Mouse (Mus musculus) right cerebral cortex, postnatal 14 days (tissue): ENCODE results near the gene Syne1.

ENCODE experiments used
- DNase-seq: peaks from one replicate; pipeline ENCODE4 v3.0.0; 2022

Syne1 gene

DNA sequence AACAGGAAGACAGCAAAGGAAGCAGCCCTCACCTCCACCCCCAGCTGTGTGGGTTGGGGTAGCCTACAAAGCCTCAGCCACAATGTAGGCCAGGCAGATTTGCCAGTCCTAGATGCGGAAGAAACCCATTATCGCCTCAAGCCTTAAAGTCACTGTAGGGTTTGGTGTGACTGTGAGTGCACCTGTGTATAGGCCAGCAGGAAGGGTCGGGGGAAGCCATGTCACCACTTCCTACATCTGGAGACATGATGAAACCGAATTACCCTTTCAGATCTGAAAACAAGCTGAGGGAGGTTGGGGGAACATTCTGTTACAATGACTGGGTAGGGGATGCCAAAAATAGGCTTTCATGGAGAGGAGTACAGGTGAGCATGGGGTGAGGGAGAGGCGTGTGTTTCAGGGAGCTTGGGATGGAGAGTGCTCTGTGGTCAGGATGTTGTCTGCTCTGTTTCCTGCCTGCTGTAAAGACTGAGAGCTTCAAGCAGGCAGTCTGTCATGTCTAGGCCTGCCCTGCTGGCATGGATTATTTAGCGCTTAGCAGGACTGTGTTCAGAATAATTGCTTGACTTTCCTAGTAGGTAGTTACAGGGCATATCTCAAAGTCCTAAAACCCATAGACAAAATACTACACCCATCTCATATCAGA is 167.0 kb downstream of the Syne1 start:
- no peak for DNase-seq

DNA sequence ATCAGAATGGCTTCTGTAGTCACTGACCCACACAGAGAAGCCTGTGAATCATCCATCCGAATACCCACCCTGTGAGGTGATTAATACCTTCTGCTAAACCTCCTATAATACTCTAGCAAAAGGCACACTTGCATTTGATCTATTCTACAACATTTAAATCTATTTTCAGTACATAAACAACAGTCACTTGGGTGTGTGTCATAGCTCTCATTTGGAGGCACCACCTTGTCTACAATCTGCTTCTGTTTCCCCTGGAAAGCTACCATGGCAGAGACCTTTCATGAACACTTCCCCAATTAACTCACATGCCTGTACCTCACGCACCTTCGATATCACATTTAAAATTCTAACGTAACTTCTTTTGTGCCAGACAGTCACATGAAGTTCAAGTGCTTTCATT is 169.7 kb downstream of the Syne1 start:
- DNase-seq, result no peak

DNA sequence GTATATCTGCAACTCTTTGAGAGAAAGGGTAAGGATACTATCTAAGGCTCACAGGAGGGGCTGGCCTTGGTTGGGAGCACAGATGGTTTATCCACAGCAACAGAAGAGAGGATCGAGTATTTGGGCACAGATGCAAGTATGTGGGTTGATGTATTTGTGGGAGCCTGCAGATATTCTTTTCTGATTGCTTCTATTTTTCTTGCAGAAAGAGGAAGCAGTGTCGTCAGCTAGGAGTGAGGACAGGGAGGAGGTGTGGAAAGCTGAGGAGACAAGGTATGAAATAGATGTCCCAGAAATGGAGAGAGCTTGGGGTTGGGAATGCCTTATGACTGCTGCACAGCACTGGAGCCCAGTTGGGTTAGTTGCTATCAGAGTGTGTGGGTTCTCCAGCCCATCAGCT is 172.3 kb downstream of the Syne1 start:
- DNase-seq, result peak; percentile 7

DNA sequence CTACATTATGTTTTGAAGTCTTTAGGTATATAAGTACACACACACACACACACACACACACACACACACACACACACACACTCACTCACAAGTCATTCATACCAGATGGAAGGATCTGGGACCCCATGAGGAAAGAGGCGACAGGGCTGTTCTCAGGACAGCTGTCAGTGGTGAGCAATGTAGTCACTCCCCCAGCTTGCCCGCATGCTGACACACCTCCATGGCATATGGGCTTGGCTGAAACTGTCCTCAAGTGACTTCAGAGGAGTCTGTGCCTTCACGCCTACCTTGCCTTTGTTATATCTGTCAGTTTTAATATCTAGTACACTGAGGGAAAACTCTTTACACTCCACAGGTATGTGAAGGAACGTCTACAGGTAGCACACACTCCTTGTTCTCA is 181.7 kb downstream of the Syne1 start:
- DNase-seq, result no peak

DNA sequence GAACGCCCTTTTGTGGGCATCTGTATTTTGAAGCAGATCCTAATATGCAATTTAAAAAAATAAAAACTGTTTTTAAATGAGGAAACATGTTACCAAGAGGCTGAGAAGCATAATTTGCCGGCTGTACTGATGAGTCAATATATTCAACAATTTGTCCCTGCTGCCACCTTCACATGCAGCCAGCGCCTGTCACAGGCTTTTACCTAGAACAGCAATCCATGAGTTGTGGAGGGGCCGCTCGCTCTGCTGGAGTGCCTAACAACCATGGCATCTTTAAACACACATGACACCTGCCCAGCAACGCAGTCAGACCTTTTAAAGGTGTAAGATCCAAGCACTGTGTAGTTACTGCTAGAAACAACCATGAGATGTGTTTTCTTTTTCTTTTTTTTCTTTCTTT is 183.0 kb downstream of the Syne1 start:
- DNase-seq, result peak; percentile 31

DNA sequence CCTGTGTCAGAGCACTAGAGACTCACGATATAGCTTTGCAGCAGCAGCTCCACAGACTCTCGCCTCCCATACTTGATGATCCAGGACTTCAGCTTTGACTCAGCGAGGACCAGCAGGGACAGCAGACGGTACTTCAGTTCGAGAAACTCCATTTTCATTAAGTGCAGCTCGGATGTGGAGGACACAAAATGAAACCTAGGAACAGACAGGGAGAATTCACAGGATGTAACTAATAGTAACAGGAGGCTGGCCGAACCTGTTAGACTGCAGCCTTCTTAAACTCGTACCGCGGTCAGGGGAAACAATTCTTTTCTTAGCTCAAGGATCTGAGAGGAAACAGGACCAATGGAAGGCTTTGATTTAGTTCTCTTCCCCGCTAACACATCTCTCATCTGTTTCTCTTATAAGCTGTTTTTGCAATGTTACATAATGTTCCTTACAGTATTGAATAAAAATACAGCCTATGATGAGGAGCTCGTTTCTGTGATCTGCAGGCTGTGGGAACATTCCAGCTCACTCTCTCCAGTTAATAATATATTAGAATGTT is 183.7 kb downstream of the Syne1 start:
- DNase-seq, result peak; percentile 14

DNA sequence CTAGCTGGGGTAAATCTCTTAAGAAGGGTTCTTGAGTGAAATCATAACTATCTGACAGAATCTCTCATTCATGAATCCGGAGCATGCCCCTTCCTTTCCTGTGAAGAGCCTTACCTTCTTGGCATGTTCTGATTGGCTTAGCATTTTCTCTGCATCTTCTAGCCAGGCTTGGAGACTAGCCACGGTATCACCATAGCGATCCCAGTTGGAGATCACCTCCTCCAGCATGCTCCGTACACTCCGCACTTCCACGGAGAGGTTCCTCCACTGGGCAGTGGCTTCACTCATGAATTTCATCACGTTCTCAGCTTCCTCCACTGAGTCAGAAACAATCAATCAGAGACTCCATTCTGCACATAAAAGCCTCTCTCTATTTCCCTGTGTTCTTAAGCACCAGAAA is 190.7 kb downstream of the Syne1 start:
- DNase-seq, result peak; percentile 11

DNA sequence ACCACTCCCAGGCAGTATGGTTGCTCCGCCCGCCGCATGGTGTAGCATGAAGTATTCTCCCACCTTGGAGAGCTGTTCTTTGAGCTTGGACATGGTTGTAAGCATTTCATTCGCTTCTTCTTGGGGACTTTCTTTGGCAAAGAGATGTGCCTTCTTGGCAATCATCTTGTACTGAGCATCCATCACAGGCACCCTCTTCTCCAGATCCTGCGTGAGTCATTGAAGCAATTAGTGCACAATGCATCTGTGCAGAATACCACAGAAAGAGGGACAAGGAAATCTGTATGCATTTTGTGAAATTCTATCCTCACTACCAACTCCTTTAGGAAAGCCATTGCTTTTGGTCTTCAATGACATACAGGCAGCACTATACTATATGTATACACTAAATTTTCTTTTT is 194.7 kb downstream of the Syne1 start:
- no peak for DNase-seq

DNA sequence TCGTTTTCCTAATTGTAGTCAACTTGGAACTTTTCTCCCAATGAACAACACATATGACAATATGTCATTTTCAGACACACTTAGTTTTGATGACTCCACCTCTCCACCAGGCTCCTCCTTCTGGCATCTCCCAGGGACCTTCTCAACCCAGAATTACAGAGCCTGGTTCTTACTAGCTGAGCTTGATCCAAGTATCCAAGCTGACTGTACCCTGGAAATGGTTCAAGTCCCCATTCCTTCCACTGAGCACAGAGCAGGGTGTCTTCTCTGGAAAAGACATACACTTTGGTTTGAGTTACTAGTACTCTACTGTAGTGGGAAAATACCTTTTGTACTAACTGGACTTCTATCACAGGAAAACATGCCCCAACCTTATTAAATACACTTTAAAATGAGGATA is 197.9 kb downstream of the Syne1 start:
- DNase-seq, result no peak

DNA sequence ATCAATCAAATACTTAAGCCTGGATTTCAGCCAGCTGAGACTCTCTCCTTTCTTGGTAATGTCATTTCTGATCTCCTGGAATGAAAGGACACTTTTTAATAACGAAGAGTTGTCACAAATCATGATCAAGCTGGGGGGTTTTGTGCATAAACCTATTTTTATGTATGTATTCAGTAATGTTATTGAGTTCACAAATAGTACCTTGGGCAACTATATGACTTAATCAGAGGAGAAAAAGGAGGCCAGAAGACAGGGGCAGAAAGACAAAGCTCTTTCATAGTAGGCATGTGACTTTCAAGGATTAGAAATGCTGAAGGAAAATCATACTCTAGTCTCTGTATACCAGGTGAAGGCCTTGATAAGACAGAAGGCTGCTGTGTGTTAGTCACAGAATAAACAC is 204.4 kb downstream of the Syne1 start:
- DNase-seq, result no peak

DNA sequence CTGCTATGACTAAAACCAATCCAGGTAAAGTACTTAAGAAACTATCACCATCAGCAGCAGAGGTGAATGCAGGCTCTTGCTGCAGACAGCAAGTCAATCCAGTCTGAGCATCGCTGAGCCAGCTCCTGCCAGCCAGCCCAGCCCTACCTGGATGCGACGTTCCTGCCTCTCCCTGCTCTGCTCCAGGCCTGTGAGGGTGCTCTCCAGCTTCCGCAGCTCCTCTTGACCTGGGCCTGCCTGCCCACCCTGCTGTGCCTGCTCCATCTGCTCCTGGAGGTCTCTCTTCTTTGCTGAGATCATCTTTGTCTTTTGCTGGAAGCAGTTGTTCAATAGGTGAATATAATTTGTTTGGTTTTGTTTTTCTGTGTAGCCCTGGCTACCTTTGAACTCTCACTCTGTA is 208.1 kb downstream of the Syne1 start:
- DNase-seq, result no peak

DNA sequence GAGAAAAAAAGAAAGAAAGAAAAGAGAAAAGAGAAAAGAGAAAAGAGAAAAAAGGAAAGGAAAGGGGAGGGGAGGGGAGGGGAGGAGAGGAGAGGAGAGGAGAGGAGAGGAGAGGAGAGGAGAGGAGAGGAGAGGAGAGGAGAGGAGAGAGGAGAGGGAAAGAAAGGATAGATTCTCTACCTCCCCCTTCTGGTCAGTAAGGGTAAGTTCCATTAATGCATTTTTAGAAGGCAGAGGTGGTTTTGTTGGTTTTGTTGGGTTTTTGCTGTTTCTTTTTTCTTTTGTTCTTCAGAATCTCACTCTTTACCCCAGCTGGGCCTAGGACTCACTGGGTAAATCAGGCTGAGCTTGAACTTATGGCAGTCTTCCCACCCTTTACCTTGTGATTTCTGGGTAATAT is 214.9 kb downstream of the Syne1 start:
- DNase-seq, result no peak

DNA sequence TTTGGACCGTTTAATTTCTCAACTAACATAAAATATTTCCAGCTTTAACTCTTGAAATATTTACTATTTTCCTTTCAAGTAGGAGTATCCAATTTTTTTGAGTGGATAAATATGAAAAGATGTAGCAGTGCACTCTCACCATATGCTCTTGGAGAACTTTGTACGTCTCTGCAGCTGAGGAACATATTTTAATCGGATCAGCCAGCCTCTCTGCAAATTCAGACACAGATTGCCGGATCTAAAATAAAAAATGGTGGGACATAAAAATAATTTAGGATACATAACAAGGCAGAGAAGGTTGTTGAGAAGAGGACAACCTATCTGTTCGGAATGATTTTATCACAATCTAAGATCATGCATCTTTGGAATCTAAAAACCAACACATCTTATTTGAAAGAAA is 218.5 kb downstream of the Syne1 start:
- DNase-seq, result no peak

DNA sequence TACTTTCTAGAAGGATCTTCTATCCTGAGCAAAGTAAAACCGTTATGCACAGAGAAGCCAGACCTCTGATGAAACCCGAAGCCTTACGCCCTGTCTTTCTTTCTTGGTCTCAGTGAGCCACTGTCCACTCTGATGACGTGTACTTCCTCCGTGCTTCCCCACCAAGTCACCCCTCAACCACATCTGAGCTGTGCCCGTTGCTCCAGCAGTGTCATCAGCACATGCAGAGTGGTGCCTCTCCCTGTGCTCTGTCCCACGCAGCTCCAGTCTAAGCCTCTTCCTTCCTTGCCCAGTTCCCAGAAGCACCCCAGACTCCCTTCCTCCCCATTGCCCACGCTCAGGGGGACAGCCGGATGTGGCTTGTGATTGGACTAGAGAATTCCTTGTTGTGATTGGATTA is 224.6 kb downstream of the Syne1 start:
- no peak for DNase-seq

DNA sequence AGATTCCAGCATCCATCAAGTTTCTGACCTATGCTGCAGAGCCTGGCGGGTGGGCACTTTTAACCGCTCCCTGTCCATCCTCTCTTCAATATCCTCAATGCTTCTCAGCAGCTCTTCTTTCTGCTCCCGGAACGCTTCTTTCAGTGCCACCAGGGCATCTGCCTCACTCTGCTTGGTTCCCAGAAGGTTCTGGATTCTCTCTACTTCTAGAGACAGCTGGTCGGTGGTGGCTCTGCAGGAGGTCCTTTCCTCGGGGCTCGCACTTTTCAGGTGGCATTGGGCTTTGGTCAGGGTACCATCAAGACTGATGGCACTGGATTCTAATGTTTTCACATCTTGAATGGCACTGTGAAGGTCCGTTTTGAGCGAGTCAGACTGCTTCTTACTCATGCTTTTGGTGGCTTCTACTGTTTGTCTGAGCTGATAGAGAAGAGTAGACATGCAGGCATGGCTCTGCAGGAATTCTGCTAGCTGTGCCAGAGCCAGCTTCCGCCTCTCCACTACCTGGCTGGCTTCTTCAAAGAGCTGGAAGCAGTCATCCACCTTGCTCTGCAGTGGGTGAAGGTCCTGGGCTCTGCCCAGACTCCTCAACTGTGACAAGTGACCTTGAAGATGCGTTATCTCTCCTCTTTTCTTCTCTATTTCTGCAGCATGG is 227.4 kb downstream of the Syne1 start:
- no peak for DNase-seq

DNA sequence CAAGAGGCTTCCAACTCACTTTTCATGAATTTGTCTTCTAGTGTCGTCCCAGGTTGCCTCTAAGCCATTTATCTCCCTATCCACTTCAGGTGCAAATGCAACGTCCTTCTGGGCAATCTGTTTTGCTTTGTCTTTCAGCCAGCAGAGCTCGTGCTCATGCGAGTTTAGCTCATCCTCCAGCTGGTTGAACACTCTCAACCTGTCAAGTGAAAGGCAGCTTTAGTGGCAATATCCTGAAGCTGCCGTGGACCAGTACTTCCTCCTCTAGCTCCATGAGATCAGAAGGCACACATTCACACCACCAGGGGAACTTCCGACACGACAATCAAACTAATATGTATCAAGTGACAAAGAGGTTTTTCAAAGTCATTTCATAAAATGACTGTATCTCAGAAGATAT is 228.7 kb downstream of the Syne1 start:
- no peak for DNase-seq

DNA sequence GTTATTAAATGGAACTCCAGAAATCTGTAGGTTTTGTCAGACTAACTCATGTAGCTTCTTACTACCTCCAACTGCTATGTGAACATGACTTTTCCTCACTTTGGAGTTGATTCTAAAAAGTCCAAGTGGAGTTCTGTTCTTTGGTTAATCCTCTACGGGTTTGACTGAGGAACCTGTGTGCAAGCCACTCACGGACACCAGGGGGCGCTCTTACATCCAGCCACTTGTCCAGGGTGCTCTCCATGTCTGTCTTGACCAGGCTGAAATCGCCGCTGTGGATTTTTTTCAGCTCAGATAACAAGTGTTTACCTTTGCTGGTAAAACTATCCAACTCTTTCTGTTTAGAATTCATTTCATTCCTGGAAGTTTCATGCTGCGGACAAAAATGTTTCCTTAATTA is 233.7 kb downstream of the Syne1 start:
- peak; percentile 73 for DNase-seq

DNA sequence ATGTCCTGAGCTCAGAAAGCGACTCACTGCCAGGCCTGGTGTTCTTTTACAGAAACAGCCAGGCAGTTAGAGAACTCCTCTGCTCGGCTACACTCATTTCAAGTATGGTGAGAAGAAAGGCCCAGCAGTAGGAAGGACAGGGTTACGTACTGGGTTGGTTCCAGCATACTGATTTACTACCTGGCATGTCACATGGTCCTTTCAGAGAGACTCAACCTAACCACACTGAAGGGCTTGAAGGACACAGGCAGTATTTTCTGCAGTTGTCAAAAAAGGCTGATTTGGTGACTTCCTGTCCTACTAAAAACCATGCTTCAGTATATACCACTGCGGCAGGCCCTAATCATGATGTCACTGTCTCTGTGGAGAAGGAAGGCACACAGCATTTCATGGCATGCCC is 238.8 kb downstream of the Syne1 start:
- DNase-seq, result no peak

DNA sequence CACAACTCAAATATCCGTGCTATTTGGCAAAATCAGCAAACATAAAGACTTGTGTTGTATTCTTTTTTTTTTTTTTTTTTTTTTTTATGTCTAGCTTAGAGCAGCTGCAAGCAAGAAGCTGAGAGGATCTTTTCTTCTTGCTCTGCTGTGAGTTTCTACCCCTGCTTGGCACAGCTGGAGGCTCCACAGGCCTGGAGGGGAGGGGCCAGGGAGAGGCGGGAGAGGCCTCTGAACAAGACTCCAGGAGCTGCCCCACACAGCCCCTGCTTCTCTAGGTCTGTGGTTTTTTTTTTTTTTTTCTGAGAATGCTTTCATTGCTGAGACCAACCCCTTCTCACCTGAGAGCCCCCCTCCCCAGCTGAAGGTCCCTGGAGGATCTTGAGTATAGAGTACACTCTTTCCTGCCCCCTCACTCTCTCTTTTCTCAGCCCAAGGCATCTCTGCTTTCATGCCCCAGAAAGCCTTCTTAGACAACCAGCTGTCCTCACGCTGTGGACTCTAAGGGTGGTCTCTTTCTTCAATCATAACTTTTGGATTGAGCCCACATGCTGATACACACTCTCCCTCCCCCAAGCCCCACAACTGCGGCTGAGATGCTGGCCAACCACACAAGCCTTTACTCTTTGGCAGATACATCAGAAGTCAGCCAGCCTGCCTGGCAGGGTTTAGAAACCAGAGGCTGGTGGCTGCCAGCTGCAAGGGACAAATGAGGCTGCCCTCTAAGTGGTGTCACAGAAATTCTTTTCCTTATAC is 241.1 kb downstream of the Syne1 start:
- DNase-seq, result no peak

DNA sequence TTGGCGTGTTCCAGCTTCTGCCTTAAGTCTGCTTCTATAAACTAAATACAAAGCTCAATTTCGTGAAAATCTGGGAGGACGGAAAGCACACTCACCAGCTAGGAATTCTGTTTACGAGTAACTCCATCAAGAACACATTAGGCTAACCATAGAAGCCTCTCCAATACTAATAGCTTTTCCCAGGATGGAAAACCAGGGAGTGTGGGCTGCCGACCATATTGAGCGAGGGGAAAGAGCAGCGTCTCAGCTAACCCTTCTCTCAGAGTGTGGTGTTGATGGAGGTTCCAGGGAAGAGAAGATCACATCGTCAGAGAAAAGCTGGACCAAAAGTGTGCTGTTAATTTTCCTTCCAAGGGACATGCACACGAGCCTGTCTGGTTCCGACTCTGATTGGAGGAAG is 241.9 kb downstream of the Syne1 start:
- no peak for DNase-seq

DNA sequence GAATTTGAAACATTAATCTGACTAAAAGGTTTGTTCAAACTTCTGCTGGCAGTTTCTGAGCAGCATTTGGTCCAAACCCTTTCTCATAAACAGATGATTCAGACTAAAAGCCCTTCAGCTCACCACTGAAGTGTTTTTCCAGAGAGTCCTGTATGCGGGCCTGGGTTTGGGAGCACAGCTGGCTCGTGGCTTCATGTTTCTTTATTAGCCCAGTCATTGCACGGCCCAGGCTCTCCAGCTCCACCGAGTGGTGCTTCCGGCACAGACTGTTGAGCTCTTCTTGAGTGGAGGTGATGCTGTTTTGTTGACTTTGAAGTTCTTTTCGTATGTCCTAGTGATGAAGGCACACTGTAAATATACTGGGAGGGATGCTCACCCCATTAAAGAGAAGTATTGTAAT is 245.7 kb downstream of the Syne1 start:
- DNase-seq, result no peak

DNA sequence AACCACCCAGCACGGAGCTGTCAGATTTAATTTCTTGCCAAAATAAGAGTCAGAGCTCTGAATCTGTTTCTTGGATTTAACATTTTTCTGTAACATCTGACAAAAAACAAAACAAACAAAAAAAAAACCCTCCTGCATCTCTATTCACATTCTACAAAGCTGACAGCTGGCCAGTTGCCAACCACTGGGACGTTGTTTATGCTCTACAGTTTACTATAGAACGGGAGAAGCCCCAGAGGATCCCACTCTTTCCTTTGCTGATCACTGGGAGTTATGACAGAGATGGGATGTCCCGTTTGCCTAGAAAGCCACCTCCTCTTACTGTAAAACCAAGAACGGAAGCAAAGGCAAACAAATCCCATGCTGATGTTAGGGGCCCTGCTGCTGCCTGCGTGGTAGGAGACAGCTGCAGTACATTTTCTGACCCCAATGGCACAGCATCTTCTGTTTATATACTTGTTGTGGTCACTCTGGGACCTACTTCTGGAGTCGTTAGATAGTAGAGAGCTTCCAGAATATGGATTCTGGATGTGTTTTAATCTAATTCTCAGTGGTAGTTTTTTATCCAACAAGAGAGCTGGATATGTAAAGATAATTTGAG is 255.9 kb downstream of the Syne1 start:
- no peak for DNase-seq

DNA sequence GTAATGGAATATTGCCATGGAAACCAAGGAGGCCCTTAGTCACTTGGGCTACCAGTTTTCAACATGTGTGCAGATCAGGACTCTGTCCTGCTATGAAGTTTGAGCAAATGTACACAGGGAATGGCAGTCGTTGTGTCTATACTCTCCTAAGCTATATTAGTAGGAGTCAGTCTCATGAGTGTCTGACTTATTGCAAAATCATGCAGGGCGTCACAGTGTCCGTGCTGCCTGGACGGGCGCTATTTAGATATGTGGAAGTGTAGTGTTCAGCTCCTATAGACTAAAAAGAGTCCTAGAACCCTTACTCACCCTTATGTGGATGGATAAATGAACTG is 261.7 kb downstream of the Syne1 start:
- DNase-seq, result no peak
